Mouse (Mus musculus) heart, embryonic 14.5 days (tissue): ENCODE measurements at regions not wholly inside any gene's neighbourhood (a gene's known extent, or its start where the extent isn't known, plus 50 kb on each side); places are given as distances from the start of the nearest gene placed in this dataset.

Experiments
- ATAC-seq: fragments of 200-750 bp; cut with Nextera tagmentation; 2 replicates; pipeline ENCODE4 v1.8.0; 2017; ENCODE audit warnings: low read depth, moderate TSS enrichment; ENCODE audit not compliant: insufficient number of reproducible peaks, insufficient read depth, low FRiP score
- H3K27ac ChIP-seq, 2 experiments: fragments of 200-500 bp in 1 of 2; fragments of 300-500 bp in 1 of 2; sonication (generic) in 1 of 2; replicated peaks in 1 of 2; 2 replicates each; pipeline ENCODE4 v1.5.1; 2012 to 2014; ENCODE audit warnings: low read depth in 2 of 2, low read length in 2 of 2, control low read depth in 1 of 2, mild to moderate bottlenecking in 1 of 2, mixed read lengths in 1 of 2; ENCODE audit not compliant: control insufficient read depth in 1 of 2, insufficient read depth in 1 of 2
- H3K27me3 ChIP-seq: fragments of 300-500 bp; sonication (generic); 2 replicates; pipeline ENCODE4 v1.6.1; 2014; ENCODE audit warnings: mild to moderate bottlenecking, low read length, control low read depth; ENCODE audit not compliant: control insufficient read depth, insufficient read depth
- H3K36me3 ChIP-seq: fragments of 300-500 bp; sonication (generic); 2 replicates; pipeline ENCODE4 v1.6.1; 2014; ENCODE audit warnings: mild to moderate bottlenecking, control low read depth, low read length, mixed read lengths; ENCODE audit not compliant: control insufficient read depth, insufficient read depth
- H3K4me1 ChIP-seq, 2 experiments: fragments of 200-500 bp in 1 of 2; fragments of 300-500 bp in 1 of 2; sonication (generic) in 1 of 2; 2 replicates each; pipeline ENCODE4 v1.6.1; 2012 to 2014; ENCODE audit warnings: low read length in 2 of 2, control low read depth in 1 of 2, mixed read lengths in 1 of 2; ENCODE audit not compliant: control insufficient read depth in 2 of 2, insufficient read depth in 2 of 2
- H3K4me2 ChIP-seq: fragments of 300-500 bp; sonication (generic); 2 replicates; pipeline ENCODE4 v1.6.1; 2014; ENCODE audit warnings: mild to moderate bottlenecking, low read length
- H3K4me3 ChIP-seq, 2 experiments: fragments of 200-500 bp in 1 of 2; fragments of 300-500 bp in 1 of 2; sonication (generic) in 1 of 2; 2 replicates each; pipeline ENCODE4 v1.5.1; 2012 to 2014; ENCODE audit warnings: low read length in 2 of 2, mild to moderate bottlenecking in 2 of 2, control low read depth in 1 of 2, low read depth in 1 of 2, moderate library complexity in 1 of 2; ENCODE audit not compliant: control insufficient read depth in 1 of 2, insufficient read depth in 1 of 2
- H3K9ac ChIP-seq: fragments of 300-500 bp; sonication (generic); 2 replicates; pipeline ENCODE4 v1.6.1; 2014; ENCODE audit warnings: mild to moderate bottlenecking, low read length
- H3K9me3 ChIP-seq: fragments of 300-500 bp; sonication (generic); 2 replicates; pipeline ENCODE4 v1.6.1; 2016; ENCODE audit warnings: low read length, control low read depth; ENCODE audit not compliant: control insufficient read depth
- WGBS: fragments of 180-500 bp; shearing (Covaris S2); extraction: QIAGEN DNeasy Blood & Tissue Kit; methylation state at CpG from one replicate; pipeline ENCODE4 v1.1.7; 2014; 5-methylcytosine and 5-hydroxymethylcytosine counted together

DNA sequence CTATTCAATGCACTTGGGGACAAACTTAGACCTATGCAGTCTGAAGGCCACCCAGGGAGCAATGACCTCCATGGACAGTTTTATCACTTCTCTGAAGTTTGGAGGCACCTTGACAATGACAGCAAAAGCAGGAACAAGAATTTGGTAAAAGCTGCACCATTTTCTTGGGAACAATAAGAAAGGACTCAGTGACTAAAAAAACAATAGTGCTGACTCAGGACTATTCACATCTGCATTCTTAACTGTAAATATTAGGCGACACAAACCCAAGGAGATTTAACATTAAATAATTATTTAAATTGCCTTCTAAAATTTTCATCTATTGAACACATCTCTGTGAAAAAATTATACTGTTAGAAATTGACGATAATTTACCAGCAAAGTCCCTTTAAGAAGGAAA, 356.2 kb downstream of the Nup35 start:
- Histone ChIP-seq H3K4me3 (no peak overlapping the region), H3K9ac (no peak overlapping the region), H3K4me2 (no peak overlapping the region), H3K36me3 (no peaks in the 10 kb centered on the region), H3K27me3 (no peaks in the 10 kb centered on the region), H3K9me3 (no peaks in the 10 kb centered on the region), H3K4me1 (peaks cover 4 to 11% of the 10 kb centered on the region in 2 experiments), H3K27ac (no peak overlapping the region)
- ATAC-seq: no peak
- WGBS: 83% methylated on average over 2 of the region's 2 CpGs

GRCm38 (mm10) chr2:80998296-80998695, 381.3 kb downstream of the Nup35 start:
- Histone ChIP-seq H3K9me3 (no peaks in the 10 kb centered on the region), H3K27ac (no peak overlapping the region), H3K4me3 (no peak overlapping the region), H3K4me2 (no peak overlapping the region), H3K27me3 (no peaks in the 10 kb centered on the region), H3K36me3 (no peaks in the 10 kb centered on the region), H3K4me1 (no peaks in the 10 kb centered on the region), H3K9ac (no peak overlapping the region)
- WGBS: 81% methylated on average over 1 of the region's 1 CpGs
- no peak for ATAC-seq

DNA sequence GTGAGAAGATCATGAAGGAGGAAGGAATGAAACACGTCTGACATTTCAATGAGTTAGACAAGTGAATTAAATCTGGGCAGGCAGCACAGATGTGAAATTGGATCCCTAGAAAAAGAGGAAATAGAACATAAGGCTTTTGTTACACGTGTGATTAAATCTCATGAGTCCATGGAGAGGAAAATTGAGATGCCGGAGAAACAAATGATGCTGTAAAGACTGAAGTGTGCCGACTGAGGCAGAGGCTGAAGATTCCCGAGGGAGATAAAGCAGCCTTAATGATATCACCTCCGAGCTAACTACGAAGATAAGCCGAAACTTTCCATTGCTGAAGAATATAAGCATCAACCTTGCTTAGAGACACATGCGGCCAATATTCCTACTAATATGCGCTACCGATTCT, 390.0 kb downstream of the Nup35 start:
- Histone ChIP-seq H3K36me3 (no peaks in the 10 kb centered on the region), H3K27me3 (no peaks in the 10 kb centered on the region), H3K4me3 (no peak overlapping the region), H3K4me2 (no peak overlapping the region), H3K27ac (no peak overlapping the region), H3K4me1 (no peaks in the 10 kb centered on the region), H3K9me3 (no peaks in the 10 kb centered on the region), H3K9ac (no peak overlapping the region)
- ATAC-seq: no peak
- 81% methylated on average over 11 of the region's 11 CpGs for WGBS

DNA sequence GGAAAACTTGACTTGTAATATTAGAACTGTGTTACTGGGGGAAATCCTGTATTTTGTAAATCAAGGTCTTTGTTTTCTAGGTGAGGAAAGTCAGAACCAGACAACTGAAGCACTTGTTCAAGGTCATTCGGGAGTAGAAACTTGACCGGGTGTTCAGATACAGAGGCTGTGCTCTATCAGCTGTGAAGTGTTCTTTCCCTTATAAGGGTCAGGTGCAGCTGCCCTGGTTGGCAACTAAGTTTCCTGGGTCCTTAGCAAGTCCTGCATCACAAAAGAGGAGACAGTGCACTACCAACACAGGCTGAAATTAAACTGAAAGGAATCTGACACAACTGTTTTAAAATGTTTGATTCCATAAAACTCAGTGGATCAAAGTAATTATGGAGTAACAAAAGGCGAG, 406.6 kb downstream of the Nup35 start:
- 36% methylated on average over 3 of the region's 3 CpGs for WGBS

More for the DNA sequence above, 406.6 kb downstream of the Nup35 start:
- Histone ChIP-seq H3K27ac (peak overlapping the region in 1 of 2 experiments; percentile 33; a peak in 2 of 4 replicates), H3K4me2 (no peak overlapping the region), H3K4me3 (no peak overlapping the region), H3K9me3 (no peaks in the 10 kb centered on the region), H3K27me3 (no peaks in the 10 kb centered on the region), H3K4me1 (no peaks in the 10 kb centered on the region), H3K36me3 (no peaks in the 10 kb centered on the region), H3K9ac (no peak overlapping the region)
- peak; percentile 71; the same call in 1 of the 2 replicates for ATAC-seq
